Mouse (Mus musculus): Measurements from ENCODE around the gene Pet117. TPM values are rescaled to one million over a fixed set of nuclear protein-coding genes. Genes with fewer than 3 reads are reported as not detected.

The Pet117 gene
- total and polyA plus RNA-seq, 3 experiments = 14.5 TPM; not detected in 2

DNA sequence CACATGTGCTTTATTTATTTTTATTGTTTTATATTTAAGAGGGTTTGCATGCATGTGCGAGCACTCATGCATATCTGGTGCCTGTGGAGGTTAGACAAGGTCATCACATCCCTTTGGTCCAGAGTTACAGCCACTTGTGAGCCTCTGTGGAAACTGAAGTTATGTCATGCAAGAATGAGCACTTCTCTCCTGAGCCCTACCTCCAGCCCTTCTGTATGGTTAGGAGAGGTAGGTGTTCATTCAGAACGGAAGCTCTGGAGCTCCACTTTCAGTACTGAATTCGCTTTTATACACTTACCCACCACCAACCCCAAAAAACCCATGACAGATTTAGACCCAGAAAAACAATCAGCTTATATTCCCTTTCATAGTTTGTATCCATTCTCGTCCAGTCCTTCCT is 2.8 kb downstream of the Pet117 start (continued):
- TF ChIP-seq UBTF (IDR thresholded peaks at IDR 0.05; ENCODE audit: low read depth, low read length) (no peak), SIN3A (IDR thresholded peaks at IDR 0.05; ENCODE audit: low read length) (no peak), PAX5 (IDR thresholded peaks at IDR 0.05; ENCODE audit: low read length) (no peak), ZKSCAN1 (IDR thresholded peaks at IDR 0.05; ENCODE audit: borderline replicate concordance, low read depth, low read length) (no peak), ETS1 (conservative IDR thresholded peaks at IDR 0.05; ENCODE audit: low read depth, low read length) (peak; percentile 13; the same call in 1 of the 2 replicates), SMC3 (IDR thresholded peaks at IDR 0.05; ENCODE audit: low read depth, low read length) (no peak), CHD2 (IDR thresholded peaks at IDR 0.05; ENCODE audit: low read length) (0 out of 2 replicates have a peak, but pooled peaks have one; percentile 16)

DNA sequence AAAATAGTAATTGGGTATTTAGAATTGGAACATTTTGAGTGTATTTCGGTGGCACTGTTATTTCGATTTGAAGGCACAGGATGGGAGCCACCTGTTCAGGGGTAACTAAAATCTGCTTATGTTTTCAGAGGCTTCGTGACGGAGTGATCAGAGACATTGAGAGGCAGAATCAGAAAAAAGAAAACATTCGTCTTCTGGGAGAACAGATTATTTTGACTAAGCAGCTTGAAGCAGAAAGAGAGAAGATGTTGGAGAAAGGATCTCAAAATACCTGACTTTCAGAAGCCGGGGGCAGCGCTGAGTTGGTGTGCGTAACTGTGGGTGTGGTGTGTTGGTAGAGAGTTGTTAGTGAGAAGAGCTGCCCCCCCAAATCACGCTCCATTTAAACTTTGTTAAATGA is 4.3 kb downstream of the Pet117 start:
- Histone ChIP-seq H3K4me3 (replicated peaks in 1 of 3; ENCODE audit: low read depth in 2 of 3, low read length in 2 of 3, poor library complexity in 1 of 3) (no peak overlapping the region), H3K4me2 (ENCODE audit: insufficient read depth, low read depth, poor library complexity, severe bottlenecking) (no peak overlapping the region), H3K79me2 (replicated peaks; ENCODE audit: control insufficient read depth, extremely low read depth, insufficient read depth, poor library complexity, severe bottlenecking) (peaks cover 24% of the 10 kb centered on the region), H3K4me1 (ENCODE audit: control insufficient read depth in 1 of 2, insufficient read depth in 2 of 2) (peaks cover 6 to 24% of the 10 kb centered on the region in 2 experiments; a peak in 3 of 4 replicates), H3K36me3 (replicated peaks in 1 of 2; ENCODE audit: control insufficient read depth in 1 of 2, insufficient read depth in 1 of 2, low read length in 1 of 2) (peaks cover 34 to 54% of the 10 kb centered on the region in 2 experiments), H3K27ac (ENCODE audit: insufficient read depth, low read depth) (no peak overlapping the region), H3K9me3 (replicated peaks; ENCODE audit: low read length) (no peaks in the 10 kb centered on the region), H3K27me3 (replicated peaks) (no peaks in the 10 kb centered on the region), H3K9ac (ENCODE audit: insufficient read depth, low read depth) (no peak overlapping the region)
- in situ Hi-C loops (cut with MboI; ENCODE audit: low pct_ligation_motif_present, low pct_unique_long_range_greater_than_20kb, low sequenced_read_pairs) (no loop called here), dilution Hi-C loops (cut with MboI; ENCODE audit: extremely low pct_ligation_motif_present, extremely low pct_unique_long_range_greater_than_20kb, low sequenced_read_pairs) (no loop called here)
- DNase-seq (ENCODE audit: extremely low read depth) = no peak
- TF ChIP-seq MXI1 (IDR thresholded peaks at IDR 0.05; ENCODE audit: low read depth, low read length) (no peak), GABPA (IDR thresholded peaks at IDR 0.05; ENCODE audit: insufficient replicate concordance, low read depth, low read length) (no peak), UBTF (IDR thresholded peaks at IDR 0.05; ENCODE audit: low read depth, low read length) (no peak), IRF4 (IDR thresholded peaks at IDR 0.05; ENCODE audit: low read depth, low read length) (no peak), HCFC1 (IDR thresholded peaks at IDR 0.05; ENCODE audit: low read depth, low read length) (no peak), RAD21 (IDR thresholded peaks at IDR 0.05; ENCODE audit: low read depth, low read length) (no peak)

DNA sequence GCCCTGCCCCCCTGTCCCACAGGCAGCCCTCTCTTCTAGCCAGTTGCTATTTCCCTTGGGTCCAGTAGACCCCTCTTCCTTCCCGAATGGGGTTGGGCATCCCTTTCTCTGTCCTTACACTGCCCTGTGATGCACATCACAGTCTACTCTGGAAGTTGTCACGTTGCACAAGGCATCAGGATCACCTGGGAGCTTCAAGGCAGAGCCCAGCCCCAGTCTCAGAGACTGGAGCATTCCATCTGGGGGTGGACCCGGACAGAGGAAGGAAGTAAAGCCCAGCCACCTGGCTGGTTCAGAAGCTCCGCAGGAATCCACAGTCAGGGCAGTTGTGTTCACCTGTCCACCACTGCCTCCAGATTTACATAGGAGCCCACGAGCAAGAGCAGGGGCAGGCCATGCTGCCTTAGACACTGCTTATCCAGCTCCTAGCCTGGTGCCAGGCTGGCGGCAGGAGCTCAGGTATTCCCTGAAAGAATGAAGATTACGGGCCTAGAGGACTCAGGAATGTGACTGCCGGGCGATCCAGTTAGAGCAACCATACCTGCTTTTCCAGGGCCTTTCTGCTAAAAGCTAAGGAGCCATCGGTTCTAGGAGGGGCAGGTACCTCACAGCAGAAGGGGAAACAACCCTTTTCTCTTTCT is 6.4 kb downstream of the Pet117 start:
- peaks cover 6 to 19% of the 10 kb centered on the region in 2 experiments; a peak in 3 of 4 replicates for H3K4me1 ChIP-seq (ENCODE audit: control insufficient read depth in 1 of 2, insufficient read depth in 2 of 2)
- dilution Hi-C loops (cut with MboI; ENCODE audit: extremely low pct_ligation_motif_present, extremely low pct_unique_long_range_greater_than_20kb, low sequenced_read_pairs) (no loop called here), in situ Hi-C loops (cut with MboI; ENCODE audit: low pct_ligation_motif_present, low pct_unique_long_range_greater_than_20kb, low sequenced_read_pairs) (no loop called here)
- no peak for DNase-seq (ENCODE audit: extremely low read depth)
- H3K4me2 ChIP-seq (ENCODE audit: insufficient read depth, low read depth, poor library complexity, severe bottlenecking) = no peak overlapping the region
- H3K36me3 ChIP-seq (replicated peaks in 1 of 2; ENCODE audit: control insufficient read depth in 1 of 2, insufficient read depth in 1 of 2, low read length in 1 of 2) = peaks cover 45 to 75% of the 10 kb centered on the region in 2 experiments
- H3K4me3 ChIP-seq (replicated peaks in 1 of 3; ENCODE audit: low read depth in 2 of 3, low read length in 2 of 3, poor library complexity in 1 of 3) = no peak overlapping the region
- no peak for TF ChIP-seq RAD21 (IDR thresholded peaks at IDR 0.05; ENCODE audit: low read depth, low read length)
- no peak for TF ChIP-seq SMC3 (IDR thresholded peaks at IDR 0.05; ENCODE audit: low read depth, low read length)
- no peak for TF ChIP-seq KAT2A (IDR thresholded peaks at IDR 0.05; ENCODE audit: insufficient replicate concordance, low read length)
- no peak for TF ChIP-seq ZKSCAN1 (IDR thresholded peaks at IDR 0.05; ENCODE audit: borderline replicate concordance, low read depth, low read length)
- TF ChIP-seq MAX (IDR thresholded peaks at IDR 0.05; ENCODE audit: low read length) = no peak
- TF ChIP-seq TBP (conservative IDR thresholded peaks at IDR 0.05; ENCODE audit: low read depth, low read length) = no peak
- TF ChIP-seq NRF1 (IDR thresholded peaks at IDR 0.05; ENCODE audit: low read depth, low read length) = no peak
- no peak for TF ChIP-seq CTCF (conservative IDR thresholded peaks at IDR 0.05 in 1 of 2, IDR thresholded peaks at IDR 0.05 in 1 of 2; ENCODE audit: low read depth in 2 of 2, low read length in 2 of 2)
- no peak for TF ChIP-seq IRF4 (IDR thresholded peaks at IDR 0.05; ENCODE audit: low read depth, low read length)
- TF ChIP-seq GABPA (IDR thresholded peaks at IDR 0.05; ENCODE audit: insufficient replicate concordance, low read depth, low read length) = no peak
- no peak for TF ChIP-seq CHD1 (IDR thresholded peaks at IDR 0.05; ENCODE audit: low read depth, low read length)
- no peak for TF ChIP-seq MXI1 (IDR thresholded peaks at IDR 0.05; ENCODE audit: low read depth, low read length)
- no peak overlapping the region for H3K9ac ChIP-seq (ENCODE audit: insufficient read depth, low read depth)
- peaks cover 16% of the 10 kb centered on the region for H3K79me2 ChIP-seq (replicated peaks; ENCODE audit: control insufficient read depth, extremely low read depth, insufficient read depth, poor library complexity, severe bottlenecking)
- no peak overlapping the region for H3K27ac ChIP-seq (ENCODE audit: insufficient read depth, low read depth)
- H3K27me3 ChIP-seq (replicated peaks) = no peaks in the 10 kb centered on the region
- no peaks in the 10 kb centered on the region for H3K9me3 ChIP-seq (replicated peaks; ENCODE audit: low read length)
